Mouse (Mus musculus) intestine, postnatal 0 days (tissue): ENCODE measurements around the gene Rif1. TPM values are rescaled to one million over a fixed set of nuclear protein-coding genes. Genes with fewer than 3 reads are reported as not detected.

Source experiments
- ATAC-seq: fragments of 200-750 bp; cut with Nextera tagmentation; 2 replicates; pipeline ENCODE4 v1.8.0; 2017; ENCODE audit warnings: mild to moderate bottlenecking, moderate TSS enrichment, moderate library complexity
- H3K27ac ChIP-seq: fragments of 300-500 bp; sonication (generic); 2 replicates; pipeline ENCODE4 v1.5.1; 2014; ENCODE audit warnings: mild to moderate bottlenecking, low read depth, low read length, moderate library complexity
- H3K27me3 ChIP-seq: fragments of 300-500 bp; sonication (generic); replicated peaks from 2 replicates; pipeline ENCODE4 v1.6.1; 2014; ENCODE audit warnings: low read length, mixed read lengths; ENCODE audit not compliant: control insufficient read depth, insufficient read depth
- H3K36me3 ChIP-seq: fragments of 300-500 bp; sonication (generic); 2 replicates; pipeline ENCODE4 v1.6.1; 2014; ENCODE audit warnings: mild to moderate bottlenecking, moderate library complexity; ENCODE audit not compliant: control insufficient read depth, insufficient read depth
- H3K4me1 ChIP-seq: fragments of 300-500 bp; sonication (generic); replicated peaks from 2 replicates; pipeline ENCODE4 v1.6.1; 2014; ENCODE audit warnings: antibody characterized with exemption, low read length, mixed read lengths; ENCODE audit not compliant: control insufficient read depth, insufficient read depth
- H3K4me2 ChIP-seq: fragments of 300-500 bp; sonication (generic); replicated peaks from 2 replicates; pipeline ENCODE4 v1.6.1; 2014; ENCODE audit warnings: low read depth, mild to moderate bottlenecking, moderate library complexity
- H3K4me3 ChIP-seq: fragments of 300-500 bp; sonication (generic); 2 replicates; pipeline ENCODE4 v1.5.1; 2014; ENCODE audit warnings: low read depth, low read length
- H3K9ac ChIP-seq: fragments of 300-500 bp; sonication (generic); 2 replicates; pipeline ENCODE4 v1.6.1; 2014; ENCODE audit warnings: mild to moderate bottlenecking, low read depth, low read length
- H3K9me3 ChIP-seq: fragments of 300-500 bp; sonication (generic); 2 replicates; pipeline ENCODE4 v1.6.1; 2016; ENCODE audit warnings: mixed run types; ENCODE audit not compliant: control insufficient read depth
- CTCF ChIP-seq: sonication (generic); IDR thresholded peaks from 2 replicates; pipeline ENCODE4 v1.5.1; 2016; ENCODE audit warnings: low read depth, mild to moderate bottlenecking, control low read depth, antibody characterized with exemption, moderate library complexity
- WGBS: fragments of 180-500 bp; shearing (Covaris S2); extraction: QIAGEN DNeasy Blood & Tissue Kit; methylation state at CpG from one replicate; pipeline ENCODE4 v1.1.7; 2014; 5-methylcytosine and 5-hydroxymethylcytosine counted together
- polyA plus RNA-seq: library from polyadenylated mRNA; unstranded; fragments of >200 nt; fragmentation: Nextera tagmentation; extraction: Ambion mirVana; gene quantifications from 2 replicates; pipeline ENCODE4 v1.2.1, GENCODE M21; 2015

Gene Rif1
- polyA plus RNA-seq: 9.3 and 13.3 TPM in 2 replicates

DNA sequence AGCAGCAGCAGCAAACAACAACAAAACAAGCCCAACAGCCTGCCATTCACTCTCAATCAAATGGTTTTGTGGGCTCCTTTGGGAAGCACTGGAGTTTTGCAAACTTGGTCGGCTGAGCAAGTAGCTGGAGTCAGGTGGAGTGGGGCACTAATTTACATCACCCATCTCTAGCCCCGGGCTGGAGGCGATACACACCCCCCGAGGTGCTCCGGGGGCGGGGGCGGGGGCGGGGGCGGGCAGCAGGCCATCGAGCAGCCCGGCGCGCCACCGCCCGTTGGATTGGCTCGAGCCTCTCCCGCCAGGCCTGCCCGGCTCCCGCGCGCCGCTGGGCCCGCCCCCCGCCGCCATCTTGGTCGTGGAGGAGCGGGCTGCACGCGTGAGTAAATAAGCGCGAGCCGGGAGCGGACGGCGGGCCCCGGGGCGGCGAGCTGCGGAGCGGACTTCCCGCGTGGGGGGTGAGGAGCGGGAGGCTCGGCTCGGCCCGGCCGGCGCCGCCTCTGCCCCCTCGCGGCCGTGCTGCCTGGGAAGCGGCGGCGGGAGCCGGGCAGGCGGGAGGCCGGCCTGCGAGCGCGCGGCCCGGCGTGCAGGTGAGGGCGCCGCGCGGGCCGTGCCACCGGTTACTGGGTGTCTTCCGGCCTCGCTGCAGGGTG is at the start of gene Rif1:
Rif1 (plus strand) TSS at position 342 of the 650 bp plus-strand sequence.
- TF ChIP-seq CTCF: peak; percentile 44
- Histone ChIP-seq H3K9ac (peak within 1 kb of the TSS; percentile 93), H3K4me2 (peak within 1 kb of the TSS; percentile 80), H3K4me3 (peak within 1 kb of the TSS; percentile 98), H3K4me1 (no peaks in the 10 kb centered on the region), H3K27me3 (no peaks in the 10 kb centered on the region), H3K27ac (peak within 1 kb of the TSS; percentile 69), H3K9me3 (no peaks in the 10 kb centered on the region), H3K36me3 (peaks cover 3% of the 10 kb centered on the region; the same call in 1 of the 2 replicates)
- peak; percentile 97 for ATAC-seq
- WGBS: under 1% methylated on average over 62 of the region's 72 CpGs

DNA sequence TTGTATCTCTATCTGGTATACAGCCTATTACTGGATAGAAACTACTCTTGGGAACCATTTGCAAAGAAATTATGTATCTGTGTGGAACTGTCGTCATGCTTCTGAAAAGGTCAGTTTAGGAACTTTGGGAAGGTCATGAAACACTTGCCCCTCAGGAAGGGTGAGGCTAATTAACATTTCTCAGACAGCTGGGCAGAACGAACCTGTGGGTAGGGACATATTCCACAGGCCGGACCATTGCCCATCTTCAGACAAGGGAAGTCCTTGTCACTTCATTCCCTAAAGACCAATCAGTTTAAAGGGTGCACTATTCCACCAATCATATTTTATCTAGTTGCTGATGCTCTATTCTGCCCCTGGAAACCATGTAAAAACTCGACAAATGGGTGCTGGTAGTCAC is 45.6 kb upstream of the Rif1 start:
- Histone ChIP-seq H3K9ac (no peak overlapping the region), H3K27me3 (no peaks in the 10 kb centered on the region), H3K4me2 (no peak overlapping the region), H3K27ac (no peak overlapping the region), H3K36me3 (no peaks in the 10 kb centered on the region), H3K9me3 (no peaks in the 10 kb centered on the region), H3K4me1 (no peaks in the 10 kb centered on the region), H3K4me3 (no peak overlapping the region)
- no peak for TF ChIP-seq CTCF
- ATAC-seq: no peak
- 87% methylated on average over 4 of the region's 4 CpGs for WGBS

DNA sequence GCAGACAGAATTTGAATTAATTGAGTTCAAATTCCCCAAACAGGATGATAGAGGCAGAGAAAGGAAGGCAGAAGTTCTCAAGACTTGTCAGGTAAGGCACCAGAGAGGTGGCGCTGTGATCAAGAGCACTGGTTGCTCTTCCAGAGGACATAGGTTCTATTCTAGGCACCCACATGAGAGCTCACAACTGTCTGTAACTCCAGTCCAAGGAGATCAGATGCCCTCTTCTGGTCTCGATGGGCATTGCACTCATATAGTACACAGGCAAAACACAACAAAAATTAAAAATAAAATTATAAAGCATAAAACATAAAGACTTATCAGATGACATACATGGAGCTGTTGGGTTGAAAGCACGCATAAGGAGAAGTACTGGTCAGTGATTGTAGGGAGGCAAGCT is 43.2 kb upstream of the Rif1 start:
- no peak overlapping the region for H3K27ac ChIP-seq
- H3K4me2 ChIP-seq: no peak overlapping the region
- no peak overlapping the region for H3K4me3 ChIP-seq
- TF ChIP-seq CTCF: peak; percentile 35; the same call in 1 of the 2 replicates
- WGBS: 91% methylated on average over 3 of the region's 3 CpGs
- H3K9ac ChIP-seq: no peak overlapping the region
- no peaks in the 10 kb centered on the region for H3K27me3 ChIP-seq
- no peak for ATAC-seq
- H3K36me3 ChIP-seq: no peaks in the 10 kb centered on the region
- no peaks in the 10 kb centered on the region for H3K4me1 ChIP-seq
- H3K9me3 ChIP-seq: no peaks in the 10 kb centered on the region

DNA sequence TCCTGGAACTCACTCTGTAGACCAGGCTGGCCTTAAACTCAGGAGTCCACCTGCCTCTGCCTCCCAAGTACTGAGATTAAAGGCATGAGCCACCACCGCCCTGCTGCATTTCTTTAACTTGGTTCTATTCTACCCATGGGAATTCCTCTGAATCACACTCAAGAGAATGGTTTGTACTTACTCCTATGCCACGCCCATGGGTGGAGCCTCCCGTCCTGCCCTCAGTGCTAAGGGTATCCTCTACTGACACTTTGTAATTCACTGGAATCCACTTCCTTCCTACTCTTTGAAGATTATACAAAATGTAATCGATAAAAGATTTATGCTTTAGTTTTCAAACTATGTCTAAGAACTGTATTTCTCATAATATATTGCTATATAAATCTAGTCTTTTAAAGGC is 41.1 kb upstream of the Rif1 start:
- H3K27ac ChIP-seq: no peak overlapping the region
- WGBS: 75% methylated on average over 4 of the region's 4 CpGs
- H3K4me2 ChIP-seq: no peak overlapping the region
- H3K9ac ChIP-seq: no peak overlapping the region
- no peaks in the 10 kb centered on the region for H3K4me1 ChIP-seq
- no peak for ATAC-seq
- H3K27me3 ChIP-seq: no peaks in the 10 kb centered on the region
- no peak for TF ChIP-seq CTCF
- no peaks in the 10 kb centered on the region for H3K9me3 ChIP-seq
- no peak overlapping the region for H3K4me3 ChIP-seq
- no peaks in the 10 kb centered on the region for H3K36me3 ChIP-seq

DNA sequence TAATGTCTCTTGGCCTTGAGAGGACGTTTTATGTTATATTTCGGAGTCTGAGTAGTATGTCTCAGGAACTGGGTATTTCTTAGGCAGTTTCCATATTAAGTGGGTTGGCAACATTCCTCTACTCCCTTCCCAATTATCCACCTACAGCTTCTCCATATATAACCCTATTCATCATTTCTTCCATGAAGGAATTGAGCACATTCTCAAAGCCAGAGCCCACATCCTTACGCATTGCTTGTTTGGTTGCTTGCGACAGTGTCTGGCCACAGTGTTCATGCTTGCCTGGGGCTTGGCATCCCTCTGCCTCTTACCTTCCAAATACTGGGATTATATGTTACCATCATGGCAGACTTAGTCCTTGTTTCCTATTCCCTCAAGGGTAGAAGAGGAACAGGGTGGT is 38.0 kb upstream of the Rif1 start:
- Histone ChIP-seq H3K4me3 (no peak overlapping the region), H3K36me3 (no peaks in the 10 kb centered on the region), H3K4me2 (no peak overlapping the region), H3K27me3 (0 out of 2 replicates have a peak, but pooled peaks cover 5% of the 10 kb centered on the region), H3K9me3 (no peaks in the 10 kb centered on the region), H3K4me1 (no peaks in the 10 kb centered on the region), H3K9ac (no peak overlapping the region), H3K27ac (no peak overlapping the region)
- no peak for ATAC-seq
- 85% methylated on average over 4 of the region's 4 CpGs for WGBS
- no peak for TF ChIP-seq CTCF

DNA sequence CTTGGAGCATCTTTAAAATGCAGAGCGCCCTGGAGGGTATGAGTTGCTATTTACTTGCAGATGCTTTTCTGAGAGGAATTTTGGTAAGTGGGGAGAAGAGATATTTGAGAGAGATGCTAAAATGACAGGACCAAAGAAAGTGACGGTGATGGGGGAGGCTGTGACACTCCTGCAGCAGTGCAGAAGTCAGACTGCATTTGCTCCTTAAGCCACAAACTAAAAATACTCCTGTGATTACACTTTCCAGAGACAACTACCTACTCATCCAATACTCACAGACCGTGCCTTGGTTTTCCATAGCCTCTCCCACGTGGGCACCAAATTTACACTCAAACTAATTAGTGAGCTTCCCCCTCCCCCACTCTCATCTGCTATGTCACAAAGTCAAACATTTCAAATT is 37.5 kb upstream of the Rif1 start:
- WGBS: 63% methylated on average over 4 of the region's 4 CpGs
- TF ChIP-seq CTCF: no peak
- H3K27ac ChIP-seq: no peak overlapping the region
- H3K4me2 ChIP-seq: no peak overlapping the region
- H3K27me3 ChIP-seq: 0 out of 2 replicates have a peak, but pooled peaks cover 5% of the 10 kb centered on the region
- no peaks in the 10 kb centered on the region for H3K36me3 ChIP-seq
- H3K9me3 ChIP-seq: no peaks in the 10 kb centered on the region
- H3K9ac ChIP-seq: no peak overlapping the region
- no peaks in the 10 kb centered on the region for H3K4me1 ChIP-seq
- no peak for ATAC-seq
- no peak overlapping the region for H3K4me3 ChIP-seq
